Mouse (Mus musculus): Measurements from ENCODE around the gene Cmss1. TPM values are rescaled to one million over a fixed set of nuclear protein-coding genes. Genes with fewer than 3 reads are reported as not detected.

Cmss1 gene
- polyA plus RNA-seq, 1 experiment from 2014 or later, result 38.3 TPM

GRCm38 (mm10) chr16:57330111-57330510 is 276.6 kb downstream of the Cmss1 start:
- H3K9me3 ChIP-seq (ENCODE audit: control insufficient read depth, low read length), result no peaks in the 10 kb centered on the region
- H3K27ac ChIP-seq (ENCODE audit: low read depth, low read length), result no peak overlapping the region
- 84% methylated on average over 2 of the region's 2 CpGs for WGBS
- no peaks in the 10 kb centered on the region for H3K4me1 ChIP-seq (ENCODE audit: control insufficient read depth, insufficient read depth, low read length)
- no peak overlapping the region for H3K9ac ChIP-seq (replicated peaks; ENCODE audit: low read depth, low read length)
- no peak overlapping the region for H3K4me3 ChIP-seq (ENCODE audit: low read depth, low read length)
- ATAC-seq (ENCODE audit: low read depth), result no peak
- H3K36me3 ChIP-seq (ENCODE audit: control insufficient read depth, insufficient read depth, low read length), result no peaks in the 10 kb centered on the region
- no peaks in the 10 kb centered on the region for H3K27me3 ChIP-seq (ENCODE audit: control insufficient read depth, insufficient read depth, low read length)
- no peak overlapping the region for H3K4me2 ChIP-seq (ENCODE audit: low read depth, low read length)

DNA sequence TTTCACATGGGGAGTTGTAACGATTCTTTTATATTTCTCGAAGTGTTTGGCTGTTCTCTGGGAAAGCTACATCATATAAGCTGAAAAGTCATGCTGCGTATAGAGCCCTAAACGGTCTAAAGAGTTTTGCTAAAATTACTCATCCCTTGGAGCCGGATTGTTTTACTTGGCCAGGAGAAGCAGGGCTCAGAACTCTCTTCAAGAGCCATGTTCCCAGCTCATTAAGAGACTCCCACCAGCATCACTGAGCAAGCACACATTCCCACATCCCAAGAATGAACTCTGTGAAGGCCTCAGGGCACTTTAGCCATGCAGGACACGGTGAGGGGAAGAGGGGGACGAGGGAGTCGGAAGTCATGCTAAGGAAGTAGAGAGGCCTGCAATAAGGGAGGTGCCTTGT is 277.6 kb downstream of the Cmss1 start:
- H3K27ac ChIP-seq (ENCODE audit: low read depth, low read length), result no peak overlapping the region
- H3K4me1 ChIP-seq (ENCODE audit: control insufficient read depth, insufficient read depth, low read length), result no peaks in the 10 kb centered on the region
- ATAC-seq (ENCODE audit: low read depth), result no peak
- no peak overlapping the region for H3K4me2 ChIP-seq (ENCODE audit: low read depth, low read length)
- WGBS, result 82% methylated on average over 8 of the region's 8 CpGs
- no peak overlapping the region for H3K9ac ChIP-seq (replicated peaks; ENCODE audit: low read depth, low read length)
- H3K27me3 ChIP-seq (ENCODE audit: control insufficient read depth, insufficient read depth, low read length), result no peaks in the 10 kb centered on the region
- no peaks in the 10 kb centered on the region for H3K9me3 ChIP-seq (ENCODE audit: control insufficient read depth, low read length)
- no peak overlapping the region for H3K4me3 ChIP-seq (ENCODE audit: low read depth, low read length)
- no peaks in the 10 kb centered on the region for H3K36me3 ChIP-seq (ENCODE audit: control insufficient read depth, insufficient read depth, low read length)

GRCm38 (mm10) chr16:57326996-57327395 is 279.7 kb downstream of the Cmss1 start:
- ATAC-seq (ENCODE audit: low read depth), result no peak
- no peak overlapping the region for H3K27ac ChIP-seq (ENCODE audit: low read depth, low read length)
- H3K9ac ChIP-seq (replicated peaks; ENCODE audit: low read depth, low read length), result no peak overlapping the region
- H3K36me3 ChIP-seq (ENCODE audit: control insufficient read depth, insufficient read depth, low read length), result no peaks in the 10 kb centered on the region
- 72% methylated on average over 7 of the region's 7 CpGs for WGBS
- H3K9me3 ChIP-seq (ENCODE audit: control insufficient read depth, low read length), result no peaks in the 10 kb centered on the region
- H3K4me1 ChIP-seq (ENCODE audit: control insufficient read depth, insufficient read depth, low read length), result no peaks in the 10 kb centered on the region
- no peak overlapping the region for H3K4me2 ChIP-seq (ENCODE audit: low read depth, low read length)
- no peaks in the 10 kb centered on the region for H3K27me3 ChIP-seq (ENCODE audit: control insufficient read depth, insufficient read depth, low read length)
- H3K4me3 ChIP-seq (ENCODE audit: low read depth, low read length), result no peak overlapping the region

GRCm38 (mm10) chr16:57319284-57320124 is 287.2 kb downstream of the Cmss1 start:
- no peak for ATAC-seq (ENCODE audit: low read depth)
- Histone ChIP-seq H3K27ac (ENCODE audit: low read depth, low read length) (no peak overlapping the region), H3K36me3 (ENCODE audit: control insufficient read depth, insufficient read depth, low read length) (no peaks in the 10 kb centered on the region), H3K27me3 (ENCODE audit: control insufficient read depth, insufficient read depth, low read length) (no peaks in the 10 kb centered on the region), H3K9me3 (ENCODE audit: control insufficient read depth, low read length) (no peaks in the 10 kb centered on the region), H3K9ac (replicated peaks; ENCODE audit: low read depth, low read length) (no peak overlapping the region), H3K4me1 (ENCODE audit: control insufficient read depth, insufficient read depth, low read length) (no peaks in the 10 kb centered on the region), H3K4me2 (ENCODE audit: low read depth, low read length) (no peak overlapping the region), H3K4me3 (ENCODE audit: low read depth, low read length) (no peak overlapping the region)
- WGBS, result 70% methylated on average over 7 of the region's 7 CpGs

DNA sequence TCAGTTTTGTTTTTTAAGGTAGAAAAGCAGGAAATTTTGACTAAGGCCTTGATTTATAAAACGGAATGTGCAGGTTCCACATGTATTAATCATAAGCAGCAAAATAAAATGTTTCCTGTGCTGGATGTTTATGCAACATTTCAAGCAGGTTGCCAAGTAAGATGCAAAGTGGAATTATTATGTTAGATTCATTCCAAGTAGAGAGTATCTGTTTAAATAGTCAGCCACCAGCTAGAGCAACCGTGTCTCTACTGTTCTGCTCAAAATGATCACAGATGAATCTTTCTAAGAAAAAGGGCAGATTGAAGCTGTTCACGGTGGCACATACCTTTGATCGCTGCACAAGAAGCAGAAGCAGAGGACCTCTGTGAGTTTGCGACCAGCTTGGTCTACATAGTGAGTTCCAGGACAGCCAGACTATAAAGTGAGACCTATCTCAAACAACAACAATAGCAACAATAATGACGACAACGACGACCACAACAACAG is 288.0 kb downstream of the Cmss1 start:
- H3K27me3 ChIP-seq (ENCODE audit: control insufficient read depth, insufficient read depth, low read length), result no peaks in the 10 kb centered on the region
- no peaks in the 10 kb centered on the region for H3K4me1 ChIP-seq (ENCODE audit: control insufficient read depth, insufficient read depth, low read length)
- ATAC-seq (ENCODE audit: low read depth), result no peak

DNA sequence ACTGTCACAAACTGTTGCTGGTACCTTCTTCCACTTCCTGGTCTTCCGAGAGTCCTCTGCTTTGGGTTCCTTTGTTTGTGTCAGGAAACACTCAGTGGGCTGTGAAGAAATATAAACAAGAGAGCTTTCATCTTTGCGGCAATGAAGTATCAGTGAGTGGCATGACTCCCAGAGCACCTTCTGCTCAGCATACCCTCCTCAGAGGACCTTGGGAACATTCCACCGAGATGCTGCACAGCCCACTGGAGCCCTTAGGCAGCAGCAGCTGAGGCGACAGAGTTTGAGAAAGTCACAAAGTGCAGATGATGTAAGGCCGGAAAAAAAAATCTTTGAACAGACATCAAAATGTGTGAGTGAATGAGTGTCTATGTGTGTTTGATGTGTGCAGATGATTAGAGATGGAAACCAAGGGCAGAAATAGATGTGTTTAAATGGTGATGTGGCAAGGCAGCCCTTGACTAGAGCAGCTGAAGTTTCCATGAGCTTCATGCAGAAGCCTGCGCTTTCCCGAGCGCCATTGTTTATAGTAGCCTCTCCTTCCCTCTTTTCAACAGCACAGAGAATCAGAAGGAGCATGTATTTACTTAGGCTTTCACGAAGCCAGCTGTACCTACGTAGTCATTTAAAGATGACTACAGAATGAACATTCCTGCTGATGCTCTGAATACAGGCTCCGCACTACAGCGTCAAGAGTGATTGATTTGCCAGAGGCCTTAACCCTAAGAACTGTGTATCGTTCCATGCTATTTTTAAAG is 288.6 kb downstream of the Cmss1 start:
- ATAC-seq (ENCODE audit: low read depth), result no peak
- H3K9ac ChIP-seq (replicated peaks; ENCODE audit: low read depth, low read length), result no peak overlapping the region
- WGBS, result 53% methylated on average over 13 of the region's 13 CpGs
- no peaks in the 10 kb centered on the region for H3K36me3 ChIP-seq (ENCODE audit: control insufficient read depth, insufficient read depth, low read length)
- no peaks in the 10 kb centered on the region for H3K9me3 ChIP-seq (ENCODE audit: control insufficient read depth, low read length)
- H3K4me3 ChIP-seq (ENCODE audit: low read depth, low read length), result no peak overlapping the region
- no peaks in the 10 kb centered on the region for H3K27me3 ChIP-seq (ENCODE audit: control insufficient read depth, insufficient read depth, low read length)
- H3K4me2 ChIP-seq (ENCODE audit: low read depth, low read length), result no peak overlapping the region
- H3K4me1 ChIP-seq (ENCODE audit: control insufficient read depth, insufficient read depth, low read length), result no peaks in the 10 kb centered on the region
- no peak overlapping the region for H3K27ac ChIP-seq (ENCODE audit: low read depth, low read length)

More for the DNA sequence above, 288.0 kb downstream of the Cmss1 start:
- Histone ChIP-seq H3K36me3 (ENCODE audit: control insufficient read depth, insufficient read depth, low read length) (no peaks in the 10 kb centered on the region), H3K4me2 (ENCODE audit: low read depth, low read length) (no peak overlapping the region), H3K9me3 (ENCODE audit: control insufficient read depth, low read length) (no peaks in the 10 kb centered on the region), H3K4me3 (ENCODE audit: low read depth, low read length) (no peak overlapping the region), H3K27ac (ENCODE audit: low read depth, low read length) (no peak overlapping the region), H3K9ac (replicated peaks; ENCODE audit: low read depth, low read length) (no peak overlapping the region)
- WGBS, result 82% methylated on average over 8 of the region's 8 CpGs

- H3K27ac ChIP-seq (ENCODE audit: low read depth, low read length), result no peak overlapping the region
- H3K9ac ChIP-seq (replicated peaks; ENCODE audit: low read depth, low read length), result no peak overlapping the region
- WGBS, result 86% methylated on average over 4 of the region's 4 CpGs
- no peak for ATAC-seq (ENCODE audit: low read depth)
- no peaks in the 10 kb centered on the region for H3K4me1 ChIP-seq (ENCODE audit: control insufficient read depth, insufficient read depth, low read length)
- no peak overlapping the region for H3K4me2 ChIP-seq (ENCODE audit: low read depth, low read length)
- no peaks in the 10 kb centered on the region for H3K27me3 ChIP-seq (ENCODE audit: control insufficient read depth, insufficient read depth, low read length)
- H3K9me3 ChIP-seq (ENCODE audit: control insufficient read depth, low read length), result no peaks in the 10 kb centered on the region
- H3K36me3 ChIP-seq (ENCODE audit: control insufficient read depth, insufficient read depth, low read length), result no peaks in the 10 kb centered on the region
- no peak overlapping the region for H3K4me3 ChIP-seq (ENCODE audit: low read depth, low read length)
Measured at GRCm38 (mm10) chr16:57317127-57317526, 289.5 kb downstream of the Cmss1 start.

- no peak for ATAC-seq (ENCODE audit: low read depth)
- H3K9ac ChIP-seq (replicated peaks; ENCODE audit: low read depth, low read length), result no peak overlapping the region
- WGBS, result 92% methylated on average over 9 of the region's 9 CpGs
- no peak overlapping the region for H3K4me2 ChIP-seq (ENCODE audit: low read depth, low read length)
- H3K4me3 ChIP-seq (ENCODE audit: low read depth, low read length), result no peak overlapping the region
- no peaks in the 10 kb centered on the region for H3K36me3 ChIP-seq (ENCODE audit: control insufficient read depth, insufficient read depth, low read length)
- H3K9me3 ChIP-seq (ENCODE audit: control insufficient read depth, low read length), result no peaks in the 10 kb centered on the region
- H3K4me1 ChIP-seq (ENCODE audit: control insufficient read depth, insufficient read depth, low read length), result no peaks in the 10 kb centered on the region
- no peaks in the 10 kb centered on the region for H3K27me3 ChIP-seq (ENCODE audit: control insufficient read depth, insufficient read depth, low read length)
- H3K27ac ChIP-seq (ENCODE audit: low read depth, low read length), result no peak overlapping the region
Measured at GRCm38 (mm10) chr16:57315026-57315425, 291.6 kb downstream of the Cmss1 start.

GRCm38 (mm10) chr16:57314236-57314635 is 292.4 kb downstream of the Cmss1 start:
- Histone ChIP-seq H3K4me3 (ENCODE audit: low read depth, low read length) (no peak overlapping the region), H3K27ac (ENCODE audit: low read depth, low read length) (no peak overlapping the region), H3K36me3 (ENCODE audit: control insufficient read depth, insufficient read depth, low read length) (no peaks in the 10 kb centered on the region), H3K9ac (replicated peaks; ENCODE audit: low read depth, low read length) (no peak overlapping the region), H3K9me3 (ENCODE audit: control insufficient read depth, low read length) (no peaks in the 10 kb centered on the region), H3K4me1 (ENCODE audit: control insufficient read depth, insufficient read depth, low read length) (no peaks in the 10 kb centered on the region), H3K4me2 (ENCODE audit: low read depth, low read length) (no peak overlapping the region), H3K27me3 (ENCODE audit: control insufficient read depth, insufficient read depth, low read length) (no peaks in the 10 kb centered on the region)
- no peak for ATAC-seq (ENCODE audit: low read depth)
- WGBS, result 87% methylated on average over 3 of the region's 3 CpGs
